Mouse (Mus musculus) heart, adult 11 months (tissue): Measurements from ENCODE around the gene Nacc1.

Experiments
- DNase-seq: peaks from one replicate; pipeline ENCODE4 v3.0.0; 2022

The Nacc1 gene

GRCm38 (mm10) chr8:84661961-84662571, 25.6 kb downstream of the Nacc1 start:
- DNase-seq: no peak

GRCm38 (mm10) chr8:84661458-84661871, 26.2 kb downstream of the Nacc1 start:
- DNase-seq: peak; percentile 100

- DNase-seq: peak; percentile 97
Observed at GRCm38 (mm10) chr8:84660819-84661457, 26.7 kb downstream of the Nacc1 start.

- peak; percentile 99 for DNase-seq
Observed at GRCm38 (mm10) chr8:84659936-84660818, 27.5 kb downstream of the Nacc1 start.

- no peak for DNase-seq
Observed at GRCm38 (mm10) chr8:84658951-84659350, 28.7 kb downstream of the Nacc1 start.

GRCm38 (mm10) chr8:84657680-84658079, 30.0 kb downstream of the Nacc1 start:
- DNase-seq: no peak

GRCm38 (mm10) chr8:84657203-84657602, 30.5 kb downstream of the Nacc1 start:
- DNase-seq: no peak

- DNase-seq: peak; percentile 99
Observed at GRCm38 (mm10) chr8:84656641-84657126, 31.0 kb downstream of the Nacc1 start.

GRCm38 (mm10) chr8:84656191-84656525, 31.5 kb downstream of the Nacc1 start:
- peak; percentile 96 for DNase-seq

GRCm38 (mm10) chr8:84655336-84656190, 32.1 kb downstream of the Nacc1 start:
- DNase-seq: peak; percentile 97

- peak; percentile 90 for DNase-seq
Observed at GRCm38 (mm10) chr8:84654597-84654996, 33.1 kb downstream of the Nacc1 start.

GRCm38 (mm10) chr8:84653092-84653631, 34.5 kb downstream of the Nacc1 start:
- no peak for DNase-seq

GRCm38 (mm10) chr8:84650213-84650612, 37.4 kb downstream of the Nacc1 start:
- DNase-seq: no peak

- peak; percentile 89 for DNase-seq
Observed at GRCm38 (mm10) chr8:84647461-84647901, 40.2 kb downstream of the Nacc1 start.

GRCm38 (mm10) chr8:84646800-84647199, 40.9 kb downstream of the Nacc1 start:
- DNase-seq: no peak

GRCm38 (mm10) chr8:84643019-84643418, 44.6 kb downstream of the Nacc1 start:
- no peak for DNase-seq

GRCm38 (mm10) chr8:84641578-84642361, 45.9 kb downstream of the Nacc1 start:
- DNase-seq: no peak

GRCm38 (mm10) chr8:84640617-84641294, 46.9 kb downstream of the Nacc1 start:
- DNase-seq: peak; percentile 90

- DNase-seq: peak; percentile 85
Observed at GRCm38 (mm10) chr8:84640010-84640588, 47.6 kb downstream of the Nacc1 start.
